Mouse (Mus musculus) embryonic fibroblast, embryonic 13.5 days (primary cell): ENCODE measurements around the gene Tmem245. TPM values are rescaled to one million over a fixed set of nuclear protein-coding genes. Genes with fewer than 3 reads are reported as not detected.
A peak's percentile ranks its signal among the peaks of the same experiment; 100 is the strongest.

Experiments
- H3K27ac ChIP-seq: 2 replicates; pipeline ENCODE4 v1.5.1; 2012; ENCODE audit warnings: low read length, control low read depth, inconsistent platforms; ENCODE audit not compliant: insufficient read depth
- H3K4me1 ChIP-seq: 2 replicates; pipeline ENCODE4 v1.6.1; 2011; ENCODE audit warnings: low read length; ENCODE audit not compliant: control insufficient read depth, insufficient read depth
- H3K4me3 ChIP-seq: 2 replicates; pipeline ENCODE4 v1.5.1; 2011; ENCODE audit warnings: mild to moderate bottlenecking, control low read depth, low read length; ENCODE audit not compliant: insufficient read depth
- CTCF ChIP-seq: IDR thresholded peaks from 2 replicates; pipeline ENCODE4 v1.5.1; 2011; ENCODE audit warnings: mild to moderate bottlenecking, control low read depth, low read length, moderate library complexity, borderline replicate concordance; ENCODE audit not compliant: insufficient read depth
- POLR2A ChIP-seq: IDR thresholded peaks from 2 replicates; pipeline ENCODE4 v1.6.1; 2011; ENCODE audit warnings: low read depth, mild to moderate bottlenecking, control low read depth, low read length, moderate library complexity
- polyA plus RNA-seq: library from polyadenylated mRNA; stranded (reverse); fragments of >200 nt; gene quantifications from 2 replicates; pipeline ENCODE4 v1.2.4, GENCODE M21; 2011; ENCODE audit warnings: low read depth; ENCODE audit not compliant: missing spikeins, insufficient read length

The Tmem245 gene
- polyA plus RNA-seq, 1 experiment, result 24.8 TPM

GRCm38 (mm10) chr4:56953235-56953634, 6.0 kb upstream of the Tmem245 start:
- Histone ChIP-seq H3K27ac (no peak overlapping the region), H3K4me1 (no peaks in the 10 kb centered on the region), H3K4me3 (no peak overlapping the region)
- TF ChIP-seq POLR2A (no peak), CTCF (no peak)

- TF ChIP-seq POLR2A, result no peak
- TF ChIP-seq CTCF, result no peak
- no peak overlapping the region for H3K27ac ChIP-seq
- H3K4me1 ChIP-seq, result no peaks in the 10 kb centered on the region
- H3K4me3 ChIP-seq, result no peak overlapping the region
These were observed 4.5 kb upstream of the Tmem245 start for GRCm38 (mm10) chr4:56951701-56952100.

- H3K4me3 ChIP-seq, result no peak overlapping the region
- peaks cover 3% of the 10 kb centered on the region; the same call in 1 of the 2 replicates for H3K4me1 ChIP-seq
- H3K27ac ChIP-seq, result no peak overlapping the region
- TF ChIP-seq CTCF, result no peak
- TF ChIP-seq POLR2A, result no peak
These were observed 2.3 kb upstream of the Tmem245 start for GRCm38 (mm10) chr4:56949494-56949893.

- Histone ChIP-seq H3K4me3 (peak overlapping the region; percentile 83), H3K4me1 (peaks cover 10% of the 10 kb centered on the region), H3K27ac (peak overlapping the region; percentile 15; the same call in 1 of the 2 replicates)
- TF ChIP-seq CTCF (no peak), POLR2A (no peak)
These were observed 1.1 kb downstream of the Tmem245 start for GRCm38 (mm10) chr4:56946180-56946579.

GRCm38 (mm10) chr4:56944286-56944685, 3.0 kb downstream of the Tmem245 start:
- peaks cover 11% of the 10 kb centered on the region for H3K4me1 ChIP-seq
- no peak for TF ChIP-seq CTCF
- TF ChIP-seq POLR2A, result no peak
- no peak overlapping the region for H3K4me3 ChIP-seq
- H3K27ac ChIP-seq, result no peak overlapping the region

- TF ChIP-seq CTCF (no peak), POLR2A (no peak)
- Histone ChIP-seq H3K4me3 (no peak overlapping the region), H3K27ac (no peak overlapping the region), H3K4me1 (peaks cover 17% of the 10 kb centered on the region)
These were observed 4.0 kb downstream of the Tmem245 start for GRCm38 (mm10) chr4:56943258-56943657.

- no peak for TF ChIP-seq POLR2A
- no peak for TF ChIP-seq CTCF
- H3K4me3 ChIP-seq, result no peak overlapping the region
- H3K4me1 ChIP-seq, result peaks cover 17% of the 10 kb centered on the region
- H3K27ac ChIP-seq, result no peak overlapping the region
These were observed 4.7 kb downstream of the Tmem245 start for GRCm38 (mm10) chr4:56942567-56942966.

GRCm38 (mm10) chr4:56941481-56941880, 5.8 kb downstream of the Tmem245 start:
- Histone ChIP-seq H3K4me3 (no peak overlapping the region), H3K4me1 (peaks cover 23% of the 10 kb centered on the region), H3K27ac (no peak overlapping the region)
- TF ChIP-seq CTCF (no peak), POLR2A (no peak)

- Histone ChIP-seq H3K4me3 (no peak overlapping the region), H3K27ac (peak overlapping the region; percentile 85), H3K4me1 (peaks cover 14% of the 10 kb centered on the region)
- TF ChIP-seq POLR2A, result no peak
- TF ChIP-seq CTCF, result no peak
These were observed 10.1 kb downstream of the Tmem245 start for GRCm38 (mm10) chr4:56937136-56937535.

- H3K4me1 ChIP-seq, result peaks cover 14% of the 10 kb centered on the region
- TF ChIP-seq POLR2A (no peak), CTCF (no peak)
- H3K27ac ChIP-seq, result no peak overlapping the region
- no peak overlapping the region for H3K4me3 ChIP-seq
These were observed 11.9 kb downstream of the Tmem245 start for GRCm38 (mm10) chr4:56935327-56935726.

GRCm38 (mm10) chr4:56933154-56933553, 14.1 kb downstream of the Tmem245 start:
- TF ChIP-seq POLR2A, result no peak
- TF ChIP-seq CTCF, result no peak
- no peak overlapping the region for H3K27ac ChIP-seq
- peaks cover 10% of the 10 kb centered on the region; the same call in 1 of the 2 replicates for H3K4me1 ChIP-seq
- H3K4me3 ChIP-seq, result no peak overlapping the region
